Comparison of ENCODE assay signal across 21 mouse cellular contexts in genomic region chr14:39023065-39023464, GRCm38 (mm10).
DNase-seq lines count a peak whose midpoint lies in the region; ATAC-seq and TF ChIP-seq lines count a peak whose summit lies in the region.
"Had no signal": no experiment of that assay in that cellular context is flagged by ENCODE, and none has a peak within 500 bp of the region (broad histone marks: within the 10 kb centered on the region; RNA-seq: fewer than 3 reads in every experiment).

No protein-coding gene starts in this region.

- no peak for TF ChIP-seq CTCF in left cerebral cortex, adult 2 months (IDR thresholded peaks at IDR 0.05)
- TF ChIP-seq CTCF in layer of hippocampus, adult 2 months (conservative IDR thresholded peaks at IDR 0.05) = no peak

- peak overlapping the region; percentile 12; the same call in 1 of the 2 replicates for H3K27ac ChIP-seq in left cerebral cortex, adult 2 months
- H3K27ac ChIP-seq in layer of hippocampus, adult 2 months = no peak overlapping the region

- peak; percentile 90 for ATAC-seq in frontal cortex, adult (ENCODE audit: low TSS enrichment)
- ATAC-seq: activated CD4-positive, CD25-positive, alpha-beta regulatory T cell, adult 4 months; CD4-positive, CD25-positive, alpha-beta regulatory T cell, adult 4 months; Patski had no signal

- no peak overlapping the region for H3K4me3 ChIP-seq in left cerebral cortex, adult 2 months
- H3K4me3 ChIP-seq in layer of hippocampus, adult 2 months = no peak overlapping the region

- intact Hi-C loops in left cerebral cortex, adult 2 months (cut with DNase I) = loop anchor here (1.0 kb wide), 1 partner anchor 16 kb away; no protein-coding TSS in a partner anchor

- DNase-seq in frontal cortex, postnatal 25 days (ENCODE audit: low spot score in 2 of 2) = no peak
- no peak for DNase-seq in left cerebral cortex, adult 2 months (ENCODE audit: extremely low spot score in 1 of 2, low spot score in 2 of 2)
- DNase-seq in left cerebral cortex, adult 9 months (ENCODE audit: low spot score in 2 of 2) = no peak
- DNase-seq in brain, adult 2 months (ENCODE audit: low read depth, low spot score) = peak; percentile 63
- DNase-seq in telencephalon, adult 2 months (ENCODE audit: low read depth, low spot score) = peak; percentile 67
- no peak for DNase-seq in thymus, postnatal 4 days
- no peak for DNase-seq in layer of hippocampus, adult 2 months (ENCODE audit: low spot score in 2 of 2)
- DNase-seq: adrenal gland, adult 2 months; adrenal gland, adult 8-10 months; adrenal gland, postnatal 10 days; adrenal gland, postnatal 14 days; adrenal gland, postnatal 25 days; adrenal gland, postnatal 36 days; B cell, adult 2 months; cerebellum, adult 11 months; cerebellum, adult 11-12 months; cerebellum, adult 18-20 months had no signal

Comparison
In these comparisons a context has a peak if more than half of its experiments do, and no peak if none do; other contexts are left out.
1. DNase-seq: peak in brain, adult 2 months (single experiment) and telencephalon, adult 2 months (single experiment); none in frontal cortex, postnatal 25 days (0 of 2), left cerebral cortex, adult 2 months (0 of 2), left cerebral cortex, adult 9 months (0 of 2), thymus, postnatal 4 days (single experiment) and layer of hippocampus, adult 2 months (0 of 2).